Mouse (Mus musculus) midbrain, embryonic 16.5 days (tissue): ENCODE results near the gene Hnrnpc. TPM values are rescaled to one million over a fixed set of nuclear protein-coding genes. Genes with fewer than 3 reads are reported as not detected.
A peak's percentile ranks its signal among the peaks of the same experiment; 100 is the strongest.

ENCODE experiments used
- ATAC-seq: fragments of 200-750 bp; cut with Nextera tagmentation; 2 replicates; pipeline ENCODE4 v1.8.0; 2017; ENCODE audit warnings: moderate TSS enrichment
- H3K27ac ChIP-seq: fragments of 300-500 bp; sonication (generic); 2 replicates; pipeline ENCODE4 v1.5.1; 2014; ENCODE audit warnings: mild to moderate bottlenecking, low read length, mixed read lengths
- H3K27me3 ChIP-seq: fragments of 300-500 bp; sonication (generic); 2 replicates; pipeline ENCODE4 v1.6.1; 2014; ENCODE audit warnings: low read depth, low read length, mixed read lengths; ENCODE audit not compliant: control insufficient read depth, insufficient read depth
- H3K36me3 ChIP-seq: fragments of 300-500 bp; sonication (generic); 2 replicates; pipeline ENCODE4 v1.6.1; 2014; ENCODE audit warnings: mild to moderate bottlenecking, low read length, moderate library complexity, mixed read lengths; ENCODE audit not compliant: control insufficient read depth, insufficient read depth
- H3K4me1 ChIP-seq: fragments of 300-500 bp; sonication (generic); 2 replicates; pipeline ENCODE4 v1.6.1; 2014; ENCODE audit warnings: mild to moderate bottlenecking, low read length, mixed read lengths; ENCODE audit not compliant: control insufficient read depth, insufficient read depth
- H3K4me2 ChIP-seq: fragments of 300-500 bp; sonication (generic); 2 replicates; pipeline ENCODE4 v1.6.1; 2014; ENCODE audit warnings: mild to moderate bottlenecking, low read length, mixed read lengths
- H3K4me3 ChIP-seq: fragments of 300-500 bp; sonication (generic); 2 replicates; pipeline ENCODE4 v1.5.1; 2014; ENCODE audit warnings: low read depth, mild to moderate bottlenecking, low read length, moderate library complexity, mixed read lengths
- H3K9ac ChIP-seq: fragments of 300-500 bp; sonication (generic); 2 replicates; pipeline ENCODE4 v1.6.1; 2014; ENCODE audit warnings: low read depth, low read length, mixed read lengths
- H3K9me3 ChIP-seq: fragments of 300-500 bp; sonication (generic); replicated peaks from 2 replicates; pipeline ENCODE4 v1.6.1; 2014; ENCODE audit warnings: mild to moderate bottlenecking, low read length, mixed read lengths; ENCODE audit not compliant: control insufficient read depth, poor library complexity, severe bottlenecking
- WGBS: fragments of 180-500 bp; shearing (Covaris S2); extraction: QIAGEN DNeasy Blood & Tissue Kit; methylation state at CpG from one replicate; pipeline ENCODE4 v1.1.7; 2014; 5-methylcytosine and 5-hydroxymethylcytosine counted together
- polyA plus RNA-seq: library from polyadenylated mRNA; unstranded; fragments of >200 nt; fragmentation: Nextera tagmentation; extraction: Ambion mirVana; gene quantifications from 2 replicates; pipeline ENCODE4 v1.2.1, GENCODE M21; 2015

Gene Hnrnpc
- polyA plus RNA-seq, 1 experiment from 2014 or later: 449 TPM

DNA sequence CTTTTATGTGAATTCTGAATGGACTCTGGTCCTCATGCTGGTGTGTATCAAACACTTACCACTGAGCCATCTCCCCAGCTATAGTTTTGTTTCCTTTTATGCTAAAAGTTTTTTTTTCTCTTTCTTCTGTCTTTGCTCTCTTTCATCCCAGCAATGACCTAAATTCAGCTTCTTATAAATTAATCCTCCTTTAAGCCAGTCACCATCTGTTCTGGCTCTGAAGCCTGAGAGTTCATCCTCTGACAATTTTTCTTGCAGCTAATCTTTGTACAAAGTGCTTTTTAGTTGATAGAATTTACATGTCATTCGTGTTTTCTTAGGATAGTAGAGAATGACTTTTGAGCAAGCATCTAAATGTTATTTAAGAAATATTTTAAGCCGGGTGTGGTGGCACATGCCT is 4.2 kb upstream of the Hnrnpc start:
- 71% methylated on average over 2 of the region's 2 CpGs for WGBS
- Histone ChIP-seq H3K4me2 (no peak overlapping the region), H3K27me3 (no peaks in the 10 kb centered on the region), H3K9me3 (no peaks in the 10 kb centered on the region), H3K4me1 (no peaks in the 10 kb centered on the region), H3K4me3 (no peak overlapping the region), H3K9ac (no peak overlapping the region), H3K36me3 (no peaks in the 10 kb centered on the region), H3K27ac (no peak overlapping the region)
- ATAC-seq: no peak

DNA sequence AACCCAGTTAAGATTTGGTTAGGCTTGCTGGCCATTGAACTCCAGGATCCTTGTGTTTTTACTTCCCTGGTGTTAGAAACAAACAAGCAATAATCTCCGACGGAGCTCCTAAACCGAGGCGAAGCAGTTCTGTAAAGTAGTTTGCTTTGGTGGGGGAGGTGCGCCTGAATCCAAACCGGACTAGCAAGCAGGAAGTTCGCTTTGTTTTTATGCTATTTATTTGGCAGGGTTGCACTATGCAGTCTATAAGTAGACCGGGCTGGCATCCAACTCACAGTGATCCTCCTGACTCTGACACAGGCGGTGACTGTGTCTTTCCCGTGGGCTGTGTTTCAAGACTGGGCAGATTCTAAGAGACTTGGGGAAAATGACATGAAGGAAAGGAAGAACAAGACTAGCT is 2.9 kb upstream of the Hnrnpc start:
- 34% methylated on average over 10 of the region's 10 CpGs for WGBS
- H3K27me3 ChIP-seq: no peaks in the 10 kb centered on the region
- H3K36me3 ChIP-seq: no peaks in the 10 kb centered on the region
- peaks cover 11% of the 10 kb centered on the region for H3K4me1 ChIP-seq
- H3K9me3 ChIP-seq: no peaks in the 10 kb centered on the region
- H3K27ac ChIP-seq: peak overlapping the region; percentile 53
- no peak overlapping the region for H3K9ac ChIP-seq
- H3K4me2 ChIP-seq: no peak overlapping the region
- ATAC-seq: no peak
- no peak overlapping the region for H3K4me3 ChIP-seq

- no peak for ATAC-seq
Measured at GRCm38 (mm10) chr14:52105308-52105707, 1.5 kb upstream of the Hnrnpc start.

GRCm38 (mm10) chr14:52104677-52105285 is 953 bp upstream of the Hnrnpc start:
- Histone ChIP-seq H3K27me3 (no peaks in the 10 kb centered on the region), H3K4me1 (peaks cover 29% of the 10 kb centered on the region), H3K27ac (peak overlapping the region; percentile 93), H3K9me3 (no peaks in the 10 kb centered on the region), H3K4me3 (peak overlapping the region; percentile 43), H3K9ac (peak overlapping the region; percentile 68), H3K4me2 (peak overlapping the region; percentile 77), H3K36me3 (no peaks in the 10 kb centered on the region)
- no peak for ATAC-seq
- WGBS: 34% methylated on average over 7 of the region's 7 CpGs

More at GRCm38 (mm10) chr14:52105308-52105707, 1.5 kb upstream of the Hnrnpc start:
- no peak overlapping the region for H3K4me2 ChIP-seq
- 93% methylated on average over 2 of the region's 2 CpGs for WGBS
- no peaks in the 10 kb centered on the region for H3K9me3 ChIP-seq
- peaks cover 25% of the 10 kb centered on the region for H3K4me1 ChIP-seq
- no peak overlapping the region for H3K27ac ChIP-seq
- no peak overlapping the region for H3K4me3 ChIP-seq
- no peaks in the 10 kb centered on the region for H3K27me3 ChIP-seq
- H3K9ac ChIP-seq: no peak overlapping the region
- no peaks in the 10 kb centered on the region for H3K36me3 ChIP-seq

- H3K4me1 ChIP-seq: peaks cover 38% of the 10 kb centered on the region
- H3K36me3 ChIP-seq: no peaks in the 10 kb centered on the region
- H3K27me3 ChIP-seq: no peaks in the 10 kb centered on the region
- no peaks in the 10 kb centered on the region for H3K9me3 ChIP-seq
- peak overlapping the region; percentile 94 for H3K4me3 ChIP-seq
- WGBS: under 1% methylated on average over 30 of the region's 30 CpGs
- ATAC-seq: no peak
- H3K9ac ChIP-seq: peak overlapping the region; percentile 95
- H3K4me2 ChIP-seq: peak overlapping the region; percentile 80
- H3K27ac ChIP-seq: peak overlapping the region; percentile 97
Measured at GRCm38 (mm10) chr14:52103474-52103855, 363 bp downstream of the Hnrnpc start.

DNA sequence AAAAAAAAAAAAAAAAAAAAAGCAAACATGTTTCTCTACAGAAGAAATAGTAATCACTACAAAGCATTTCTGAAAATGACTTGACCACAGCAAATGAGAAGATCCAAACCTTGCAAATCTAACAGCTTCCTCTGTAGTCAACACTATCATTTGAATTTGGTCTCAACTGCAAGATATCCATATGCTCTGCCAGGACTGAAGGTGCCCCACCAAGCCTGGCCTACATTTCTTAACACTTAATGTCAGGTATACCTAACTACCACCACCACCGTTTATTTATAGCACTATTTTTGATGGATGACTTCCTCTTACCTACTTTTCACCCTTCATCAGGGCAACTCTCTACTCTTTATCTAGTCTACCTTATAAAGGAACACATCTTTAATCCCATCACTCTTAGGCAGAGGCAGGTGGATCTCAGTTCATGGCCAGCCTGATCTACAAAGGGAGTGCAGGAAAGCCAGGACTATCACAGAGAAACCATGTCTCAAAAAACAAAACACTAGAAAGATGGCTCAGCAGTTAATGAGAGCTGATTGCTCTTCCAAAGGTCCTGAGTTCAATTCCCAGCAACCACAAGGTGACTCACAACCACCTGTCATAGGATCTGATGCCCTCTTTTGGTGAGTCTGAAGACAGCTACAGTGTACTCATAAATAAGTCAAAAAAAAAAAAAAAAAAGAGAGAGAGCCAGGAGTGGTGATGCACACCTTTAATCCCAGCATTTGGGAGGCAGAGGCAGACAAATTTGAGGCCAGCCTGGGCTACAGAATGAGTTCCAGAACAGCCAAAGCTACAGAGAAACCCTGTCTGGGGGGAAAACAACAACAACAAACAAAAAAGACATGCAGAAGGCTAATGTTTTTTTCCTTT is 2.3 kb downstream of the Hnrnpc start:
- H3K27ac ChIP-seq: no peak overlapping the region
- peaks cover 40% of the 10 kb centered on the region for H3K4me1 ChIP-seq
- no peak overlapping the region for H3K4me3 ChIP-seq
- 0 out of 2 replicates have a peak, but pooled peaks cover 4% of the 10 kb centered on the region for H3K36me3 ChIP-seq
- no peak for ATAC-seq
- H3K4me2 ChIP-seq: peak overlapping the region; percentile 80
- H3K27me3 ChIP-seq: no peaks in the 10 kb centered on the region
- no peaks in the 10 kb centered on the region for H3K9me3 ChIP-seq
- H3K9ac ChIP-seq: no peak overlapping the region
- 88% methylated on average over 1 of the region's 1 CpGs for WGBS

DNA sequence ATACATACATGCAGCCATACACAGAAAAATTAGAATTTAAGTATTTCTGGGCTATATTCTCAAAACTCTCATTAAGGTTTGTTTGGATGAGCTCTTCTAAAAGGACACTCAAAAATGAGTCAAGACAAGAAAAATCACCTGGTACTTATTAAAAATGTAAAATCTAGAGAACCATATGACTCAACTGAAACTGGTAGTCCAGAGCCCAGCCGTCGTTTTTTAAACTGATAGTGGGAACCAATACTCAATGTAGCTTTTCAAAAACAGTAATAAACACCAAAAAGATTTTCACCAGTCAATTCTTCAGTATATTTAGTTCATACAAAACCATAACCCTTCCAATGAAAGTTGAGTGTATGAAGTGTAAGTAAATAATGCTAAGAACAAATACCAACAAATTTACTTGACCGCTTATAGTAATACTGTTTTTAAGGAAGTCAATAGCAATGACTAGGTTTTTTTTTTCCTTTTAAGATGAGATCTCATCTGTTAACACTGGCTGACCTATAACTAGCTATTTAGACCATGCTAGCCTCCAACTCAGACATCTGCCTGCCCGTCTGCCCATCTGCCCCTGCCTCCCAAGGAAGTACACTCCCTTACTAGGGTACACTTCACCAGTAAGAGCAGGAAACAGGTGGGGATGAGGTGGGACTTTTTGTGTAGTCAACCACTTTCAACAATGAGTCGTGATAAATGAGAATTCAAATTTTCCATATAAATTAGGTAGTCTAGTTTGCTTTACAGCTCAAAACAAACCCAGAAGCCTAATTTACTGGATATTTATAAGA is 3.5 kb downstream of the Hnrnpc start:
- Histone ChIP-seq H3K36me3 (0 out of 2 replicates have a peak, but pooled peaks cover 4% of the 10 kb centered on the region), H3K4me2 (peak overlapping the region; percentile 32), H3K4me3 (no peak overlapping the region), H3K9ac (no peak overlapping the region), H3K27me3 (no peaks in the 10 kb centered on the region), H3K4me1 (peaks cover 40% of the 10 kb centered on the region), H3K27ac (no peak overlapping the region), H3K9me3 (no peaks in the 10 kb centered on the region)
- 75% methylated on average over 5 of the region's 5 CpGs for WGBS
- ATAC-seq: no peak

GRCm38 (mm10) chr14:52099563-52099962 is 4.3 kb downstream of the Hnrnpc start:
- Histone ChIP-seq H3K27me3 (no peaks in the 10 kb centered on the region), H3K9ac (no peak overlapping the region), H3K4me2 (no peak overlapping the region; the same call in none of the 2 replicates), H3K4me1 (peaks cover 40% of the 10 kb centered on the region), H3K4me3 (no peak overlapping the region; the same call in 1 of the 2 replicates), H3K36me3 (0 out of 2 replicates have a peak, but pooled peaks cover 4% of the 10 kb centered on the region), H3K27ac (no peak overlapping the region), H3K9me3 (no peaks in the 10 kb centered on the region)
- ATAC-seq: no peak
- WGBS: 80% methylated on average over 2 of the region's 2 CpGs
